Mouse (Mus musculus): ENCODE measurements at regions not wholly inside any gene's neighbourhood (a gene's known extent, or its start where the extent isn't known, plus 50 kb on each side); places are given as distances from the start of the nearest gene placed in this dataset.

DNA sequence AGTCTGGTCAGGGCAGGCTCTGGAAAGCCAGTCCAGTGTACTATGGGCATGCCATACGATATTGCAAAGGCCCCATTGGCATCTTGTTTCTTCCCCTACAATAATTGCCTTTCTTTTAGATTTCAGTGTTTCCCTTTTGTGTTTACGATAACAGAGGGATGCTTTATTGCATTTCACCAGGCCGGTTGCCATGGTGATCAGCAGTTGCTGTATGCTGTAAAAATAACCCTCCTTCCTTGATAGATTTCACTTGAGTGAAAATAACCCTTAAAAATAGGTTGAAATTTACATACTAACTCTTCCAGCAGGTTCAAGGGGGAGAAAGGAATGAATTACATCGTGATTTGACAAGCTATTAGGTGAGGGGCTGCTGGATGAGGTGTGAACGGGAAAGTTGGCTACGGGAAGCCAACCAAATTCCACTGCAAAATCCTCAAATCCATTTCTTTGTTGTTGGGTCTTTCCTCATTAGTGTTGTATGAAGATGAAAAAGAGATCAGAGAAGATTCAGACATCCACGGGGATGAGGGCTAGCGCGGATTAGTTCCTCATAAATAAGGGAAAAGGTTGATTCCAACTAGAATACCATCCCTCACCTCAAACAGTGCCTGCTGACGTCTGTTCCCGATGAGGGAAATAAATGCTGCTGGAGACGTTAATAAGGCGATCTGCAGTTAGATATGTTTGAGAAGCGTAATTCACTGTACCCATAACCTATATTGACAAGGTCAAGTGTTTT is 539.6 kb downstream of the Nuf2 start:
- H3K4me1 ChIP-seq (ENCODE audit: control insufficient read depth, insufficient read depth, low read length) = no peaks in the 10 kb centered on the region
- no peak for ATAC-seq (replicated peaks; ENCODE audit: insufficient number of reproducible peaks, low FRiP score, low TSS enrichment)
- no peak overlapping the region for H3K4me3 ChIP-seq (ENCODE audit: low read depth, low read length)
- H3K27ac ChIP-seq (ENCODE audit: low read depth, low read length) = no peak overlapping the region
- no peaks in the 10 kb centered on the region for H3K27me3 ChIP-seq (ENCODE audit: control insufficient read depth, insufficient read depth, low read length)
- no peaks in the 10 kb centered on the region for H3K9me3 ChIP-seq (replicated peaks; ENCODE audit: control insufficient read depth, low read length)
- no peak overlapping the region for H3K4me2 ChIP-seq
- no peaks in the 10 kb centered on the region for H3K36me3 ChIP-seq (ENCODE audit: control insufficient read depth, insufficient read depth, low read length)
- 81% methylated on average over 14 of the region's 14 CpGs for WGBS (ENCODE audit: insufficient replicate concordance)
- no peak overlapping the region for H3K9ac ChIP-seq (ENCODE audit: low read depth, low read length)

DNA sequence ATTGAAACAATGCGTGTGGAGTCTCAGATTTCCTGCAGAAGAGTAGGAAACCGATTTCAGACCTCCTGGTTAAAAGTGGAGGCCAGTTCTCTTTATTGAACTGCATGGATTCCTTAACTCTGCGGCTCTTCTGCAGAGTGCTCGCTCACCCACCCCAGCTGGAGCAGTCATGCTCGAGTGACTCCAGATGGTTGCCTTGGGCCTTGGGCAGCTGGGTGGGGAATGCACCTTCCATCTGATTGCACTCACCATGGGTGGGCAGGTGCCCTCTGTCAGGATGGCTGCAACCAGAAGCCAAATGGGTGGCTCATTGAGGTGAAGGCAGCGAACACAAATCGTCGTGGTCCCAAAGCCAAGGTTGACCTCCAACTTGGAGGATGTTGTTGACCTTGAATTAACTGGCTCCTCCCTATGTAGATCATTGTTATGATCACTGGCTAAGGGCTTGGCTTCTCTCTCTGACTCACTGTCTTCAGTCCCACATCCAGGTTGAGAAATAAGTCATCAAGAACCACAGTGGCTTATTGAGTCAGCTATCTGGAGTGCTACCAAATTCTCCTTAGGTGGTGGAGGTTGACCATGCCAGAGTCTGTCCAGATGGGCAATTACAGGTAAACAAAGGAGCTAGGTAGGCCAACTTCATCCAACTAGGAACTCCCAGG is 543.1 kb upstream of the Pbx1 start:
- 81% methylated on average over 8 of the region's 8 CpGs for WGBS (ENCODE audit: insufficient replicate concordance)
- Histone ChIP-seq H3K27ac (ENCODE audit: low read depth, low read length) (no peak overlapping the region), H3K36me3 (ENCODE audit: control insufficient read depth, insufficient read depth, low read length) (no peaks in the 10 kb centered on the region), H3K9ac (ENCODE audit: low read depth, low read length) (no peak overlapping the region), H3K4me2 (no peak overlapping the region), H3K4me3 (ENCODE audit: low read depth, low read length) (no peak overlapping the region), H3K27me3 (ENCODE audit: control insufficient read depth, insufficient read depth, low read length) (no peaks in the 10 kb centered on the region), H3K4me1 (ENCODE audit: control insufficient read depth, insufficient read depth, low read length) (no peaks in the 10 kb centered on the region), H3K9me3 (replicated peaks; ENCODE audit: control insufficient read depth, low read length) (no peaks in the 10 kb centered on the region)
- no peak for ATAC-seq (replicated peaks; ENCODE audit: insufficient number of reproducible peaks, low FRiP score, low TSS enrichment)

DNA sequence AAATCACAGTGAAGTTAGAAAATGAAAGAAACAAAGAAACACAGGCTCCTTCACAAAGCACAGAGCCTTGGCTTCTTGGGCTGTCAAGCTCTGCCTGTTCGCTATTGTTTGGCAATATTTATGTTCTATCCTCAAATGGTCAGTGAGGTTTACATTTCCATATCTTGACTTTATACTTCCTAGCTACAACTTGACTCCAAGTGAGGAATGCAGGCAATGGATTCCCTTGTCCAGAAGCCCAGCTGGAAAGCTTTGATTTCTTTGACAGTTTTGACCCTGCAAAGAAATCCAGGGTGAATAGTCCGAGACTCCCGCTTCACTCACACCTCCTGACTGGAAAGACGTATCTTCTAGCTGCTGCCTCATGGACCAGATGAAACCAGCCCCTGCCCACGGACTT is 537.3 kb upstream of the Pbx1 start:
- Histone ChIP-seq H3K36me3 (ENCODE audit: control insufficient read depth, insufficient read depth, low read length) (no peaks in the 10 kb centered on the region), H3K27me3 (ENCODE audit: control insufficient read depth, insufficient read depth, low read length) (no peaks in the 10 kb centered on the region), H3K4me1 (ENCODE audit: control insufficient read depth, insufficient read depth, low read length) (0 out of 2 replicates have a peak, but pooled peaks cover 5% of the 10 kb centered on the region), H3K4me2 (no peak overlapping the region), H3K9ac (ENCODE audit: low read depth, low read length) (no peak overlapping the region), H3K9me3 (replicated peaks; ENCODE audit: control insufficient read depth, low read length) (no peaks in the 10 kb centered on the region), H3K27ac (ENCODE audit: low read depth, low read length) (0 out of 2 replicates have a peak overlapping the region, but pooled peaks have one; percentile 22), H3K4me3 (ENCODE audit: low read depth, low read length) (no peak overlapping the region)
- WGBS (ENCODE audit: insufficient replicate concordance) = 41% methylated on average over 5 of the region's 5 CpGs
- no peak for ATAC-seq (replicated peaks; ENCODE audit: insufficient number of reproducible peaks, low FRiP score, low TSS enrichment)

DNA sequence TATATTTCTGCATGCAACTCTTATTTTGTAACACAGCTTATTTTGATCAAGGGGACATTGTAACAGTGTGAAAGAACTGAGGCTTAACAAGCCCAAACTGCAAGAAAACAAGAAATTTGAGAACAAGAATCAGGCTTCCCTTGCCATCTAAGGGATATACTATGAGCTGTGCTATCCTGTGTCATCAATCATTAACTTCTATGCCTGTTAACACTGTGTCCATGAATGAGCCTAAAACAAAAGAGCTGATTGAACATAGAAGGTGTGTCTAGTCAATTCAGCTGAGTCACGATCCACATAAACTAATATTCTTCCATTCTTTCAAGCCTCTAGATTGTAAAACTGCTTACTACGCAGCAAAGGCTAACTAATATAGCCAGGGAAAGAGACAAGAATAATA is 535.3 kb upstream of the Pbx1 start:
- H3K27ac ChIP-seq (ENCODE audit: low read depth, low read length) = no peak overlapping the region
- H3K27me3 ChIP-seq (ENCODE audit: control insufficient read depth, insufficient read depth, low read length) = no peaks in the 10 kb centered on the region
- no peaks in the 10 kb centered on the region for H3K36me3 ChIP-seq (ENCODE audit: control insufficient read depth, insufficient read depth, low read length)
- 80% methylated on average over 2 of the region's 2 CpGs for WGBS (ENCODE audit: insufficient replicate concordance)
- no peaks in the 10 kb centered on the region for H3K9me3 ChIP-seq (replicated peaks; ENCODE audit: control insufficient read depth, low read length)
- no peak overlapping the region for H3K4me3 ChIP-seq (ENCODE audit: low read depth, low read length)
- ATAC-seq (replicated peaks; ENCODE audit: insufficient number of reproducible peaks, low FRiP score, low TSS enrichment) = no peak
- 0 out of 2 replicates have a peak, but pooled peaks cover 5% of the 10 kb centered on the region for H3K4me1 ChIP-seq (ENCODE audit: control insufficient read depth, insufficient read depth, low read length)
- H3K9ac ChIP-seq (ENCODE audit: low read depth, low read length) = no peak overlapping the region
- no peak overlapping the region for H3K4me2 ChIP-seq

DNA sequence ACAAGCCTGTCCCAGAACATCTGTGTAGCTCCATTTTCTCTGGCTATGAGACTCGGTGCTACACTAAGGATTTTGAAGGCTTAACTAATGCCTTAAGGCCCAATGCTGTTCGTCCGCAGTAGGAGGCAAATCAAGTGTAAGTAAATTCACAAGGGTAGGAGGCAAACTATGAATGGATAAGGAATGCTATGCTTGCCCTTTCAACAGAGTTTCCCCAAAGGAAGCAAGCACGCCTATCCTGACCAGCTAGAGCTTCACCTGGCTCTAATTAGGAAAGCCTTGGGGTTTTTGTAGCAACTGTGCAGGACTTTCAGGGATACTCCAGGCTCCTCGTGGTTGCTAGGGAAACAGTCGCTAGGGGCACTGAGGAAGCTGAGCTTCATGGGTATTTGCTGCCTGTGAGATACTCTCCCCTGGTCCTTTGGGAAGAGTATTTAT is 532.4 kb upstream of the Pbx1 start:
- 65% methylated on average over 6 of the region's 6 CpGs for WGBS (ENCODE audit: insufficient replicate concordance)
- no peak overlapping the region for H3K4me2 ChIP-seq
- no peak for ATAC-seq (replicated peaks; ENCODE audit: insufficient number of reproducible peaks, low FRiP score, low TSS enrichment)

DNA sequence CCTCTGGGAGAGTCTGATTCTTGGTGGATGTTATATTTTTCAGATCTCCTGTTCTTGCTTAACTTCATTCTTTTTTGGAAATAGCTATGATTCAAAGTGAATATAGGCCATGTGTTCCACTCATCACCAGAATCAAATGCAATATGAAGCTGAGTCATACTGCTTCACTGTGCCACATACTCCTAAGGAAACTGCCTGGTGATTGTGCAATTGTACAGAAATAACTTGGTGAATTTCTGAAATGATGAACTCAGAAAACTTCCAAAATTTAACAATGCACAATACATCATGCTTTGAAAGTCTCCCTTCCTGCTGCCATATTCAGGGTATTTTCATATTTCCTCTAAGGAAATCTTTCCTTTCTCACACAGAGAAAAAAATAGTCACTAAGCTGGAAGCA is 518.9 kb upstream of the Pbx1 start:
- Histone ChIP-seq H3K9me3 (replicated peaks; ENCODE audit: control insufficient read depth, low read length) (no peaks in the 10 kb centered on the region), H3K9ac (ENCODE audit: low read depth, low read length) (no peak overlapping the region), H3K36me3 (ENCODE audit: control insufficient read depth, insufficient read depth, low read length) (no peaks in the 10 kb centered on the region), H3K27ac (ENCODE audit: low read depth, low read length) (no peak overlapping the region), H3K4me2 (no peak overlapping the region), H3K4me3 (ENCODE audit: low read depth, low read length) (no peak overlapping the region), H3K4me1 (ENCODE audit: control insufficient read depth, insufficient read depth, low read length) (no peaks in the 10 kb centered on the region), H3K27me3 (ENCODE audit: control insufficient read depth, insufficient read depth, low read length) (no peaks in the 10 kb centered on the region)
- ATAC-seq (replicated peaks; ENCODE audit: insufficient number of reproducible peaks, low FRiP score, low TSS enrichment) = no peak

More for the DNA sequence above, 532.4 kb upstream of the Pbx1 start:
- H3K4me3 ChIP-seq (ENCODE audit: low read depth, low read length) = no peak overlapping the region
- no peak overlapping the region for H3K27ac ChIP-seq (ENCODE audit: low read depth, low read length)
- no peaks in the 10 kb centered on the region for H3K9me3 ChIP-seq (replicated peaks; ENCODE audit: control insufficient read depth, low read length)
- H3K9ac ChIP-seq (ENCODE audit: low read depth, low read length) = no peak overlapping the region
- 0 out of 2 replicates have a peak, but pooled peaks cover 2% of the 10 kb centered on the region for H3K4me1 ChIP-seq (ENCODE audit: control insufficient read depth, insufficient read depth, low read length)
- H3K27me3 ChIP-seq (ENCODE audit: control insufficient read depth, insufficient read depth, low read length) = no peaks in the 10 kb centered on the region
- no peaks in the 10 kb centered on the region for H3K36me3 ChIP-seq (ENCODE audit: control insufficient read depth, insufficient read depth, low read length)

DNA sequence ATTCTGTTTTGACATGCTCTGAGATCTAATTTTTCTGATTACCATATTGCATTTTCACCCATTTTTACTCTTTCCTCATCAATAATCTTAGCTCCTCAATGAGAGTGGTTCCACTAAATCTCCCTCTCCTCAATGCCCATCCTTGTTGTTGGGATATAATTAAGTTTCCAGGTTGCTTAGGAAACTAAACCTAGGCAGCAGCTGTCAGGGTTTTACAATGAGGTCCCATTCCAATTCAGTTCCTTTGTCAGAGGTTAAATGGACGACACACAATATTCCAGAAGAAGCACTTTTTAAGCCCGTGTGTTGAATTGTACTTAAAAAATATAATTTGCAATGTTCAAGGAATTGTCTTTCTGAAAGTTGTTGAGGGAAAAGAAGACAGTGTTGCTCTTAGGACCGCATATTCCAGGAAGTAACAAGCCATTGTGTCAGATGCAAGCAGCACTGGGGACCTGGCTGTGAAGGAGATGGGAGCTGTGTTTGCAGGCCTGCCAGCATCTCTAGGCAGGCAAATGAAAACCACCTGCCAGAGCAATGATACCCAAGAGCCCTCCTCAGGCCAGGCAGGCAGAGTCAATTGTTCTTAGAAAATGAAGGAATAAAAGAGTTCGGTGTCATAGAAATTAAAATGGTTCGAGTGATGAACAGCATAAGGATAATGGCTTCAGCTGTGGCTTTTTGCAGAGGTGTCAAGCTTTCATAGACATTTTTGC is 492.2 kb upstream of the Pbx1 start:
- no peaks in the 10 kb centered on the region for H3K36me3 ChIP-seq (ENCODE audit: control insufficient read depth, insufficient read depth, low read length)
- 82% methylated on average over 5 of the region's 5 CpGs for WGBS (ENCODE audit: insufficient replicate concordance)
- H3K9me3 ChIP-seq (replicated peaks; ENCODE audit: control insufficient read depth, low read length) = no peaks in the 10 kb centered on the region
- ATAC-seq (replicated peaks; ENCODE audit: insufficient number of reproducible peaks, low FRiP score, low TSS enrichment) = no peak
- H3K4me3 ChIP-seq (ENCODE audit: low read depth, low read length) = no peak overlapping the region
- no peak overlapping the region for H3K9ac ChIP-seq (ENCODE audit: low read depth, low read length)
- H3K27me3 ChIP-seq (ENCODE audit: control insufficient read depth, insufficient read depth, low read length) = no peaks in the 10 kb centered on the region
- no peaks in the 10 kb centered on the region for H3K4me1 ChIP-seq (ENCODE audit: control insufficient read depth, insufficient read depth, low read length)
- H3K27ac ChIP-seq (ENCODE audit: low read depth, low read length) = no peak overlapping the region
- H3K4me2 ChIP-seq = no peak overlapping the region

DNA sequence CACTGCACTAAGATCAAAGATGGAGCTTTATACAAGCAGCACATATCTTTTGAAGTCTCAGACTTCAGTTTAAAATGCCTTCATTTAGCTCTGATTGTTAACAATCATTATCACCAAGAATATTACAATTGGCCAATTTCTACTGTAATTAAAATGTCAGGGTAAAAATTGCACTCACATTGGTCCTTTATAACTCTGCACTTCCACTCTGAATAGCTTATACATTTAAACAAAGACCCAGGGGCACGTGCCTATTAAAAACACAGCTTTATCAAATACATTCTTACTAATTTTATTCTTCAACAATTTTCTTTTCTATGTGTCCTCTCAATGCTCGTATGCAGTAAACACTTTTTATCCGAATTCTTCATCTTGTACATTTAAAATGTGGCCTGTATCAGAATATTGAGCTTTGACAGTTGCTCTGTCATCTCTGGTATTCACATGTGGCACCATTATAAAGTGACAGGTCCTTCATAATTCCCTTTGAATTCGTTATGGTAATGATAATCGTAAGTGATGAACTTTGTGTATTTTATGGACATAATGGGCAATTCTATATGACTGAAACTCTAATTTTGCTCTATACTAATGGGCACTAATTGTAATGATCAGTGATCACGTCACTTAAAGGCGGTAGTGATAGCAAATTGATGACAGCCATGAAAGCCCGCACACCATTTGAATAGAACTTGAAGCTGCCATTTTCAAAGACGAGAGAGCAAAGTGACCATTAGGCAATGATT is 486.4 kb upstream of the Pbx1 start:
- Histone ChIP-seq H3K4me1 (ENCODE audit: control insufficient read depth, insufficient read depth, low read length) (no peaks in the 10 kb centered on the region), H3K27ac (ENCODE audit: low read depth, low read length) (no peak overlapping the region), H3K36me3 (ENCODE audit: control insufficient read depth, insufficient read depth, low read length) (no peaks in the 10 kb centered on the region), H3K4me2 (no peak overlapping the region), H3K9ac (ENCODE audit: low read depth, low read length) (no peak overlapping the region), H3K27me3 (ENCODE audit: control insufficient read depth, insufficient read depth, low read length) (no peaks in the 10 kb centered on the region), H3K9me3 (replicated peaks; ENCODE audit: control insufficient read depth, low read length) (no peaks in the 10 kb centered on the region), H3K4me3 (ENCODE audit: low read depth, low read length) (no peak overlapping the region)
- ATAC-seq (replicated peaks; ENCODE audit: insufficient number of reproducible peaks, low FRiP score, low TSS enrichment) = no peak
- WGBS (ENCODE audit: insufficient replicate concordance) = 83% methylated on average over 9 of the region's 9 CpGs
